Mouse (Mus musculus) cortical plate, adult 2 months (tissue): ENCODE results near the gene Pik3r2. TPM values are rescaled to one million over a fixed set of nuclear protein-coding genes. Genes with fewer than 3 reads are reported as not detected.

ENCODE experiments used
- H3K27ac ChIP-seq: fragments of 200-500 bp; 2 replicates; pipeline ENCODE4 v1.5.1; 2012; ENCODE audit warnings: low read length, control low read depth, inconsistent platforms; ENCODE audit not compliant: insufficient read depth
- H3K4me1 ChIP-seq: fragments of 200-500 bp; 2 replicates; pipeline ENCODE4 v1.6.1; 2011; ENCODE audit warnings: low read length; ENCODE audit not compliant: control insufficient read depth, insufficient read depth
- H3K4me3 ChIP-seq: fragments of 200-500 bp; 2 replicates; pipeline ENCODE4 v1.5.1; 2011; ENCODE audit warnings: mild to moderate bottlenecking, low read length, control low read depth; ENCODE audit not compliant: insufficient read depth
- CTCF ChIP-seq: fragments of 200-500 bp; IDR thresholded peaks from 2 replicates; pipeline ENCODE4 v1.5.1; 2011; ENCODE audit warnings: mild to moderate bottlenecking, control low read depth, low read length; ENCODE audit not compliant: insufficient read depth; ENCODE audit errors: extremely low read depth
- POLR2A ChIP-seq: fragments of 200-500 bp; IDR thresholded peaks from 2 replicates; pipeline ENCODE4 v1.6.1; 2011; ENCODE audit warnings: mild to moderate bottlenecking, low read length, control low read depth; ENCODE audit not compliant: insufficient read depth; ENCODE audit errors: extremely low read depth
- polyA plus RNA-seq: library from polyadenylated mRNA; depleted of rRNA; stranded (reverse); fragments of >200 nt; gene quantifications from 2 replicates; pipeline ENCODE4 v1.2.3, GENCODE M21; 2012

Gene Pik3r2
- polyA plus RNA-seq, 1 experiment, result 177 TPM

DNA sequence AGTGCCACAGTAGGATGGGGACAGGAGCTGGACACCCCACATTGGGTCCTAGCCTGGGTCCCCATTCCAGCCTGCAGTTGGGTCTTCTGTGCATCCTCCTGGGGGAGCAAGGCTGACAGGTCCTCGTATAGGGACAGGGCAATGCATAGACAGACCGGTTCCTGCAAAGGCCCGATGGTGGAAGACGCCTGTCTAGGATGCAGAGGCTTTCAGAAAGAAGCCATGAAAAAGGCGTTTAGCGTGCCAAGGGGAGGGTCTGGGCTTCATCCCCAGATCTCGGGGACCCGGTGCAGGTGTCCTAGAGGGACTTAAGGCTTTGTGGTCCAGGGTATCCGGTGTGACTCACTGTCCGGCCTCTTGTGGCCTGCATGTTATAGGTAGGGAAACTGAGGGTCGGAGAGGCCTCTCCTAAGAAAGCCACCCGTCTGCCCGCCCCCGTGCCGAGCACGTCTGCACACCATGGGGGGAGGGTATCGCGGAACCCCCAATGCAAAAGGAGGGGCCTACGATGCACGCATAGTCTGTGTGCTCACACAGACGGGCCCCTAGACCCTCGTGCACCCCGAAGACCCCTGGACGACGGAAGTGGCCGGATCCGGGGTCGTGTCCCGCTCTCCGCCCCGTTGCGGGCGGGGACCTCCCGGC, 540 bp downstream of the Pik3r2 start:
- H3K4me3 ChIP-seq, result peak overlapping the region; percentile 41
- TF ChIP-seq CTCF (no peak), POLR2A (no peak)
- peak overlapping the region; percentile 94 for H3K27ac ChIP-seq
- H3K4me1 ChIP-seq, result peaks cover 8% of the 10 kb centered on the region; the same call in 1 of the 2 replicates

GRCm38 (mm10) chr8:70775227-70775626, 1.3 kb downstream of the Pik3r2 start:
- no peak overlapping the region for H3K27ac ChIP-seq
- H3K4me1 ChIP-seq, result peaks cover 8% of the 10 kb centered on the region; the same call in 1 of the 2 replicates
- H3K4me3 ChIP-seq, result peak overlapping the region; percentile 41
- no peak for TF ChIP-seq POLR2A
- no peak for TF ChIP-seq CTCF

DNA sequence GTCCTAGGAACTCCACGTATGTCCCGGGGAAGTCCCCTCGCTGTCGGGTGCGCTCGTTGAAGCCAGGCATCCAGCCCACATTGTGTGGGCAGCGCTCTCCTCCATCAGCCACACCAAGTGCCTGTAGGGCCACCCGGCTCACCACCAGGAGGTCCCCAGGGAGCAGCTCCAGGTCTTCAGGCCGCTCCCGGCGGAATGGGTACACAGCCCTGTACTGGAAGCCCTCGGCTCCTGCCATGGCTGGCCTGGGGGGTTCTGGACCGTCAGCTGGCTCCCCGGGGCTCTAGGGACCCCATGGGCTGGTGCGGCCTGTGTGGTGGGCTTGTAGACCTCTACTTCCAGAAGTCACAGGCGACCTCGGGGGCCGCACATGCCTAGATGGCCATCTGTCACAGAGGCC, 1.8 kb downstream of the Pik3r2 start:
- H3K27ac ChIP-seq, result no peak overlapping the region
- no peak for TF ChIP-seq CTCF
- TF ChIP-seq POLR2A, result no peak
- H3K4me1 ChIP-seq, result peaks cover 8% of the 10 kb centered on the region; the same call in 1 of the 2 replicates
- no peak overlapping the region for H3K4me3 ChIP-seq

- Histone ChIP-seq H3K27ac (peak overlapping the region; percentile 41; the same call in 1 of the 2 replicates), H3K4me1 (peaks cover 8% of the 10 kb centered on the region; the same call in 1 of the 2 replicates), H3K4me3 (no peak overlapping the region)
- TF ChIP-seq POLR2A (no peak), CTCF (no peak)
Measured at GRCm38 (mm10) chr8:70773833-70774232, 2.7 kb downstream of the Pik3r2 start.

DNA sequence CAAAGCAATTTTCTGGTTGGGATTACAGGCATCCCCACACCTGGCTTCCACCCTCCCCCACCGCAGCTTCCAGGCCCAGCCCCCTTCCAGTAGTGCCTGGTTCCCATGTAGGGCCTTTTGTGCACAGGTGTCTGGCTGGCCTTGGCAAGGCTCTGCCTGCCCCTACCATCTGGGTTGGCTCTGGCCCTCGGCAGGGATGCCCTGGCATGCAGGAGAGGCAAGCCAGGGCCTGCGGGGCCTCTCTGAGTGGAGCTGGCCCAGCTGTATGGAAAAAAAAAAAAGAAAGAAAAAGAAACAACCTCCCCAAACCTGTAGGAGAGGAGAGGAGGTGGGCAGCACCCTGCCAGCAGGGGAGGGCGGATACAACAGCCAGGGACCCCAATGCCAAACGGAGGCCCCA, 3.1 kb downstream of the Pik3r2 start:
- Histone ChIP-seq H3K4me1 (peaks cover 8% of the 10 kb centered on the region; the same call in 1 of the 2 replicates), H3K4me3 (no peak overlapping the region), H3K27ac (peak overlapping the region; percentile 41; the same call in 1 of the 2 replicates)
- no peak for TF ChIP-seq CTCF

- no peak overlapping the region for H3K27ac ChIP-seq
- no peak overlapping the region for H3K4me3 ChIP-seq
- peaks cover 8% of the 10 kb centered on the region; the same call in 1 of the 2 replicates for H3K4me1 ChIP-seq
- no peak for TF ChIP-seq POLR2A
- TF ChIP-seq CTCF, result no peak
Measured at GRCm38 (mm10) chr8:70772890-70773289, 3.6 kb downstream of the Pik3r2 start.

DNA sequence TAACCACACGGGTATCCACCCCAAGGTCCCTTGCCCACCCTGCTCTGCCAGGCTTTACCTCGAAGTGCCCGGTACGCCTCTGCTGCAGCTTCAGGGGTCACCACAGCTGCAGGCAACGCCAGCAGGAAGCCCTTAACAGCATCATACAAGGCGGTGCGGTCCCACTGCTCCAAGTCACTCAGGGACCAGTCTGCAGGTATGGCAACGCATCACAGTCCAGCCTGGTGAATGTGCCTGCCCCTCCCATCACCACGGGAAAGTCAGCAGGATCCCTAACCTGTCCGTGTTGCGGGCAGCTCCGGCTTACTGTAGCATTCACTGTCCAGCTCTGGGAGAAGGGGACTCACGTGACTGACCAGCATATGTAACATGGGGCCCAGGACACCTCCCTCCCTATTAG, 4.4 kb downstream of the Pik3r2 start:
- Histone ChIP-seq H3K4me1 (peaks cover 8% of the 10 kb centered on the region; the same call in 1 of the 2 replicates), H3K27ac (no peak overlapping the region), H3K4me3 (no peak overlapping the region)
- TF ChIP-seq CTCF (no peak), POLR2A (no peak)

- no peak overlapping the region for H3K27ac ChIP-seq
- H3K4me1 ChIP-seq, result peaks cover 10% of the 10 kb centered on the region
- TF ChIP-seq CTCF (no peak), POLR2A (no peak)
- no peak overlapping the region for H3K4me3 ChIP-seq
Measured at GRCm38 (mm10) chr8:70771217-70771616, 5.3 kb downstream of the Pik3r2 start.

- Histone ChIP-seq H3K27ac (no peak overlapping the region), H3K4me1 (peaks cover 13% of the 10 kb centered on the region)
- TF ChIP-seq POLR2A (no peak), CTCF (no peak)
Measured at GRCm38 (mm10) chr8:70770748-70771147, 5.8 kb downstream of the Pik3r2 start.

DNA sequence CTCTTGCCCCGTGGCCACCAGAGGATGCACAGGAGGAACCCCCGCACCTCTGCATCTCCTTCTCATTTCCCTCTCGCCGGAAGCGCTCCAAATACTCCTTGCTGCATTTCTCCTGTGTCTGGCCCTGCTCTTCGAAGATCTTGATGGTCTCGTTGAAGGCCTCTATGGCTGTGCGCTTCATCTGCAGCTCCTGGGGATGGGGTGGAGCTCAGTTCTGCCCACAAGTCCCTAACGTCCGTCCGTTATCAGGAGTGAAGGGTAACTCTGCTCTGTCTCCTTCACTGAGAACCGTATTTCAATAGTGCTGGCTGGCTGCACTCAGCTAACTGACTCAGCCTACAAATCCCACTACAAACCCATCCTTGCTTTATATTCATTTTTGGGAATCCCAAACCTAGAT, 6.7 kb downstream of the Pik3r2 start:
- no peak overlapping the region for H3K27ac ChIP-seq
- TF ChIP-seq CTCF (no peak), POLR2A (no peak)
- H3K4me1 ChIP-seq, result peaks cover 8% of the 10 kb centered on the region
- H3K4me3 ChIP-seq, result no peak overlapping the region

More at GRCm38 (mm10) chr8:70770748-70771147, 5.8 kb downstream of the Pik3r2 start:
- no peak overlapping the region for H3K4me3 ChIP-seq
